Mouse (Mus musculus): ENCODE measurements at regions not wholly inside any gene's neighbourhood (a gene's known extent, or its start where the extent isn't known, plus 50 kb on each side); places are given as distances from the start of the nearest gene placed in this dataset.

DNA sequence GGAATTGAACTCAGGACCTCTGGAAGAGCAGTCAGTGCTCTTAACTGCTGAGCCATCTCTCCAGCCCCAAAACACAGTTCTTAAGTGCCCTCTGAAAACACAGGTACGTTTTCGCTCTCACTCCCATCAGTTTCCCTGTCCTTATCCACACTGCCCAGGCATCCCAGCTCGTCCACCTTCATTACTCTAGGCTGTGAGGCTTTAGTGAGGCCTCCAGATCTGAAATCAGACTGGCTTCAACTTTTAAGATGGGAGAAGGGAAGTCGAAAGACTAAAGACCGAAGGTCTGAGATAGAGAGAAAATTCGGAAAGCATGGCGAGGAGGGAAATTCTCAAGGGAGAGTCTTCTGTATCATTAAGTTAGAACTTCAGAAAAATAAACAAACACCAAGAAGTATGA, 54.8 kb upstream of the Tet2 start:
- no peak for DNase-seq

DNA sequence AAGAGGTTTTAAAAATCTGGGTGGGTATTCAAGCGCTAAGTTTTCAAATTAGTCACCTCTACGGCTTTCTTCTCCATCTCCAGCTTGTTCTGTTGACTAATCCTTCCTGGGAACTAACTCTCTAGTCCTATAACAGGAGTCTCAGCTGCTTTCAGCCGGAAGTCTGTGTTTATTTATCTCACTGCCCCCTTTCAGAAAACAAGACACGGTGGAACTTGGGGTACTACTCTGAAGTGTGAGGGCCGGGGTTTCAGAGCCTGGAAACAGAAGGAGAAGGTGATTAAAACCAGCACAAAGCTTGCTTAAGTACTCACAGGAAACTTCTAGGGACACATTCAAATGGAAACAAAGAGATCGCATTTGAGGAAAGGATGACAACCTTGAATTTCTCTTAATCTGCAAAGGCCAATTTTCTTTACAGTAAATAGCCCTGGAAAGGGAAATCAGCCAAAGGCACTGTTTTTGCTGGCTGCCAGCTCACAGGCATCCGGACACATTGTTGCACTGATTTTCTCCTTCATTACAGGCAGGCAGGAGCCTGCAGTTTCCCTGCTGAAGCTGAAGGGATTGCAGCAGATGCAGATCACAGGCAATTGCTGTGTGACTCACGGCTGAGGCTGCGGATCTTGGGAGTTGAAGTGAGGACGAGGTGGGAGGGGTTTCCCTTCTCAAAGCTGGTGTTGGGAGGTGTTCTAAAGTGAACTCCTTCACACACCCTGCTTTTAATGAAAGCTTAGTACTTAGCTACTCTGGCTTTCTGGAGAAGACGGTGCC, 55.7 kb upstream of the Tet2 start:
- DNase-seq: peak; percentile 82

DNA sequence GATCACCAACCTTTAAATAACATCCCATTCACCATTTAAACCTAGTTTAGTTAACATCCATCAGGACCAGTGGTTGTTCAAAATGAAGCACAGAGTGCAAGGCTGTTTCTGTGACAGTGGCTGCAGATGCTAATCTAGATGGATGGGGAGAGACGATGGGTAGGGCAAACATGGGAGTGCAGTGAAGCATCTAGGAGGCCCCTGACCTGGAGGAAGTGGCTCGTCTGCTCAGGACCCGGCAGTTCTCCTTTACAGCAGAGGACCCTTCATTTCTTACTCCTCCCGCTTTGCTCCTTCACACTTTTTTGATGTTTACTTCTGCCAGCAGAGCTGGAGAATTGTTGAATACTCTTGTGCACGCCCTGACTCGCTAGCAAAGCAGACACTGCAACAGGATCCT, 60.5 kb upstream of the Tet2 start:
- DNase-seq: no peak

DNA sequence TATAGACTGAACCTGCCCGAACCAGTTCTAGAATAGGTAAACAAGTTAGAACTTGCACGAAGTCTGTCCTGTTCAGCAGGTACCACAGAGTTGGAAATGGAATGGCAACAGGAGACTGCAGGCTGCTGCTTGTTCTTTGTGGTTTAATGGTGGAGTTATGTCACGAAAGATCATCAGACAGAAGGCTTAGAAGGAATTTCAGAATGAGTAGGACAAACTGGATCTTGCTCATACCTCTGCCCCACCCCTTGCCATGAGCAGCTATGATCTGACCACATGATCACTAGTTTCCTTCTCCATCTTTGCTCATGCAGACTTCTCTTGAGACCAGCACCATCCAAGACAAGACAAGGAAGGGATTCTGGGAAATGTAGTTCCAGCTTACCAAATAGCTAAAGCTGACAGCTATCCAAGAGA, 63.9 kb upstream of the Tet2 start:
- no peak for DNase-seq

DNA sequence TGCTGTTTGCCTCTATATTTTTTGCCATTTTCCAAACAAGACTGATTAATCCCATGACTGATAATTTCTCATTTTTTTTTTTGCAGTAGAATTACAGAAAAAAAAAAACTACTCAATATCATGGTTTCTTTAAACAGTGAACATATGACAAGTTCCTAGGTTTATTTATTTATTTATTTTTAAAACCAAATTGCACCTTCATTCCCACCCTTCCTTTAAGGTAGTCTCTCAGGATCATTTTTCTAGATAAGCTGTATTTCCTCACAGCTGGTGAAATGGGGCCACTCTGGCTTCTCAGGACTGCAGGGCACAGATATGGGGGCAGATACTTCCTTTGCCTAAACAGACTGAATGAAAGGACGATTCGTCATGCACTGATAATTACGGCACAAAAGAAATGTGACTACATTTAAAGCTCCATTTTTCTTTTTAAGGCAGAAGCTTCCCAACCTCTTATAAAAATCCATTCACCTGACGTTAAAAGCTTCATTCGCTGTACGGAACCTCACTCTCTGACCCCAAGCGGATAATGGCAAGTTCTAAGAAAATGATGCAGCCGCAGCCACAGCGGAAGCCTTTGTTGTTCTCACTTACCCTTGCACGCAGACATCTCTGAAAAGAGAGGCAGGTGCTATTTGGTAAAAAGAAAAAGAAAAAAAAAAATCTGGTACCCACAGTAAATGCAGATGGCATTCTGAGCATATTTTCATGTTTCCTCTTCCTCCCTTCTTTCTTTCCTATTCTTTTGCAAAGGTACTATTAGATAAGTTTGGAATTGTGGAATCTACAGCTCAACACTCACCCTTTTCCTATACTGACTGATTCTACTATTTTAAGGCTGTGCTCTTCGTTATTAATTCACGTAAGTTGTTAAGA, 69.1 kb upstream of the Tet2 start:
- DNase-seq: no peak

DNA sequence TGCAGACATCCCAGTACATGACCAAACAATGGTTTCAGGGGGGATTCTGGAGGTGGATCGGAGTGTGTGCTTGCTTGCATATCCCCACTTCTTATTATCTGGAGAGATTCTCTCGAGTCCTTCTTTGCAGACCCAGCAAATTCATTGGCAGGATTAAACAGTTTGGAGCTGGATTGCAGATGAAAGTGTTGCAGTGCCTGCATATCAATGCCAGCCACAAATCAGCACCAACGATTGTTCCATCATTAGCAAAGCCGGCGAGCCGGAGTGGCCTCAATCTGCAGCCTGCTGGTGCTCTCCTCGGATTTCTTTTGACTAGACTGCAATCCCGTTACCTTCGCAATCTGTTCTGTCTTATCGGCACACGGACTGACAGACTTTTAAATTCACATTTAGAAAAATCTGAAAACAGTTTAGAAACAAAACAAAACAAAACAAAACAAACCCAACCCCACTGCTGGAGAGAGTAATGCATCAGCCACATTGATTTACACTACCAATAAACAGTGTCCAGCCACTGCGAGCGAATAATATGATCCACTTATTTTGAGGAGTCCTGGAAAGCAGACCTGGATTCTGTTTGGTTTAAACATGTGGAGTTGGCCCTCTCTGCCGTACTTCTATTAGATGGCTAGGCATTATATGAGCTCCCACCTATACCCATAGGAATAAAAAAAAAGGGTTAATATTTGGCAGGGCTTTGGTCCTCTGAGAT, 69.9 kb upstream of the Tet2 start:
- DNase-seq: no peak

DNA sequence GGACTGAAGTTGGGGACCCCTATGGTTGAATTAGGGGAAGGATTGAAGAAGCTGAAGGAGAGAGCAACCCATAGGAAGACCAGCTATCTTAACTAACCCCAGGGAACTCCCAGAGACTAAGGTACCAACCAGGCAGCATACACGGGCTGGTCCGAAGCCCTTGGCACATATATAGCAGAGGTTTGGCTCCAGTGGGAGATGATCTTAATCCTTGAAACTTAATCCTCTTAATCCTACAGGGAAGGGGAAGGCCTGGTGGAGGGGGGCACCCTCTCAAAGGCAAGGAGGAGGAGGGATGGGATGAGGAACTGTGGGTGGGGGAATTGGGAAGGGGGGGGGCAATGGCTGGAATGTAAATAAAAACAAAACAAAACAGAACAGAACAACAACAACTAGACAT, 72.1 kb upstream of the Tet2 start:
- DNase-seq: no peak

DNA sequence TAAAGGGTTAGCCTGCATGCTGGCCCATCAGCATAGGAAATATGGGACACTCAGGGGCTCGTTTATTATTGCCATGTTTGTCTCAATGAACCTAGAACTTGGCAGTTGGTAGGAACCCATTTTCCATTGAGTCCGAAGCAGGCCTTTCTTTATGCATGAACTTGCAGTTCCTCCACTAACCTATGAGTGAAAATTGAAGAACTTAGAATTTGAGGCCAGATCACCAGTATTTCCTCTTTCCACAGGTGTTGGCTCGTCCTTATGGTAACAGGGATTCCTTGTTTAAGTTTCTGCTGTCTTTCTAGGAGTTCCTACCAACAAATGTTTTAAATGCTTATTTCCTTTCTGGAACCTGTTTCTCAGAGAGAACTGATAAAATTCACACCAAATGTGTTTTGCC, 73.6 kb upstream of the Tet2 start:
- no peak for DNase-seq

DNA sequence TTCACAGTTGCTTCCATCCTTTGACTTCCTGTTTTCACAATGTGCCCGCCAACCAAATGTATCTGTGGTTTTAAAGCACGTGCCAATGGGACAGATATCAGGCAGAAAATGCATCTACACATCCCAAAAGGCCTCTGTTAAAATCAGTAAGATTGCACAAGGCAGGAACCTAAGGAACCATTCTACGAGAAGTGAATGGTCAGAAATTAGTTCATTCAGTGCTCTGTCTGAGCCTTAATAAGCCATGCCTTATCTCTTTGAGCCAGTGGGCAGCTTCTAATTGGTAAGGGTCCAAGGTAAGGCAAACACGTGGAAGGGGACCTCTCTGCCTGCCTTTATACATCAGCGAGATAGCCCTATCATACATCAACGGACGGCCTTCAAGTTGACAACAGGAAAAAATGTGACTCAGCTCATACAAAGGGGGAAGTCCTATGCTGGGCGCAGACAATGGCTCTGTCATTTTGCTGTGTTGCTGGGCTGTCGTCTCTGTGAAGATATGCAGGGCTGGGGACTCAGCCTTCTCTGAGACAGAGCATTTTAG, 78.3 kb upstream of the Tet2 start:
- DNase-seq: no peak

DNA sequence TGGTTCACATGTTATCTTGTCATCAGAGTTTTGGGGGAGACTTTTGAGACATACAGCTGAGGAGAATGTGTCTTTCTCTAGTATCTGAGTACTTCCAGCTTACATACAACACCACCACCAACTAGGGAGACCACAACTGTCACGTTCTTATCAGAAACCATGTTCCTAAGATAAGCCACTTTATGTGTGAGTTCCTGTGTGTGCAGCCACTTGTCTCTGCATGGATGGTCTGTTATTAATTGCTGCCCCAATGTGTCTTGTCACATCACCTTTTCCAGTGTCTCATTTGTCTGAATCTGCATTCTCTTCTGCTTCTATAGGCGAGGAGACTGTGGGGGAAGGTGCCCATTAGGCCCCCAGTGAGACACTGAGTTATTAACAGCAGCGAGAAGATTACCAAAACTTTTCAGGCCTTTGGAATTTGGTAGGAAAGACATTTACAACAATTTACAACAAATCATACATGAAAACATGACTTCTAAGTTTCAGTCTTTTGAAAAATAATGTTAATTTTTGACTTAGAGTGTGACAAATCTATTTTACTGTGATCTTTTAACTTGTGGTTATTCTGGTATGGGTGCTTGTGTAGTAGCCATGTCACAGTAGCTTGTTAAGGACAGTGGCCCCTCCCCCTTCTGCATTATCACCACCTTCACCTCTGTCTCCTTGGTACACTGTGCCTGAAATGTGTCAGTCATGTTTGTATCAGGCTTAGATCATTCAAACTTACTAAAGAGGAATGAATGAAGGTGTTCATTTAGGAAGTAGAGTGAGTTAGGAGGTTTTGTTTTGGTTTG, 79.3 kb upstream of the Tet2 start:
- DNase-seq: no peak

DNA sequence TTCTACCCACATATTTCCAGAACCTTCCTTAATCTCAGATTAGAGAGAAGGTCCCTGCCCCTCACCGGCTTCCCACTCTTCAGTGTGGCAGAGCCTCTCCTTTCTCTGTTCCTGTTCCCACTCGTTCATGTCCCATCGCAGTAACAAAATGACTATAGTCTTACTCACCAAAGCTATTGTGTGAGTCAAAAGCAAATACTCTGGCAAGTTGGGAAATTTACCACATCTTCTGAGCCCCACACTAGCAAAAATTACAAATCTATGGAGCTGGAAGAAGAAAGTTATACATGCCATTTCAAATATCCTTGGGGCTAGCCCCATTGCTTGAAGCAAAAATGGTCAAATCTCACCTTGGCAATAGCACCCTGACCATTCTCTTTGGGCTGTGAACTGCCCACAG, 80.1 kb upstream of the Tet2 start:
- no peak for DNase-seq

DNA sequence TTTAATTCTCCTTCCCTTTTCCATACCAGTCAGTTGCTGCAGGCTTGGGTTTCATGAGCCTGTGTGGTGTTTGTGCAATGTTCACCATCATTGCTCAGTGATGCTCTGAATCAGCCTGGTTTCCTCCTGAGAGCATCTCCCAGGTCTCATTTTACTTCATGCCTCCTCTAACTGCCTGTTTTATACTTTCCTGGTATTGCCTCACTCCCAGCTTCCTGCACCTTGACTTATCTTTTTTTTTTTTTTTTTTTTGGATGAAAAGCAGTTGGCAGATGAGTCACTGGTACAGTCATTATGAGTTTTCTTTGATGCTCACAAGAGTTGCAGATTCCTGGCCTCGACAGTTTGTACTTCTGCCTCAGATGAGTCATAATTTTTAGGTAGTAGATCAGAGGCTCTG, 81.5 kb upstream of the Tet2 start:
- peak; percentile 32 for DNase-seq

DNA sequence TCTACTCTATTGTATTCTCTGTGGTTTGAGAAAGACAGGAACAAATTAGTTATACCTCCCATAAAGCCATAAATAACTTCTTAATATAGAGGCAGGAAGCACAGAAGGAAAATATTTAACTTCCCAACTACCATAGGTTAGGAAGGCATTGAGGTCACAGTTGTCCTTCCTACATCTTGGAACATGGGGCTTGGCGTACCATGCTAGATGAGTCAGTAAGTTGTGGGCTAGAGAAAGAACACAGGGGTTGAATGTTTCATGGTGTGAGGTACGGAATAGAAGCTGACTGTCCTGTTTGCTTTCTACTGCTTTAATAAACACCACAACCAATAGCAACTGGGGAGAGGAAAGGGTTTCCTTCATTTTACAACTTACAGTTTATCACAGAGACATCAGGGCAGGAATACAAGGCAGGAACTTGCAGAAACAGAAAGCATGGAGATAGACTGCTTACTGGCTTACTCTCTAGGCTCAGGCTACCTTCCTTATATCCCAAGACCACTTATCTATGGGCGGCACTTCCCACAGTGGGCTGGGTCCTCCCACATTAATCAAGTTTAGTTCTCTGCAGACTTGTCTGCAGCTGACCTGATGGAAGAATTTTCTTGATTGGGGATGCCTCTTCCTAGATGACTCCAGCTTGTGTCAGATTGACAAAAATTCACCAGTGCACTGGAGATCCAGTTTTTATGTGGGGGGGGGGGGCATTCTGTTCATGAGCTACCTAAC, 82.3 kb upstream of the Tet2 start:
- DNase-seq: no peak

DNA sequence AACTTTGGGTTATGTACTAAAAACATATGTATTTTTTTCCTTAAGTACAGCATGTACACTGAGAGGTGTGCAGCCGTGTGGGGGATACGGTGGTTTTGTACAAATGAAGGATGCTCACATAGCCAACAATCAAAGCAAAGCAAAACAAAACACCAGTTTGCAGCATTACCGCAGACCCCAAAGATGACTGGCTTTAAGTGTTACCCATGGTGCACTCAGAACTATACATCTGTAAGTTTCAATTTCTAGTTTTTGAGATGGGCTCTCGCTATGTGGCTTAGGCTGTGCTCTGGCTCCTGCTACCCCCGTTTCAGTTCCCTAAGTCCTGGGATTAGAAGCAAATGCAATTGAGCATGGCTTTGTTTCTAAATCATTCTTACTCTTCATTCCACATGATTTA, 89.4 kb upstream of the Tet2 start:
- DNase-seq: no peak

DNA sequence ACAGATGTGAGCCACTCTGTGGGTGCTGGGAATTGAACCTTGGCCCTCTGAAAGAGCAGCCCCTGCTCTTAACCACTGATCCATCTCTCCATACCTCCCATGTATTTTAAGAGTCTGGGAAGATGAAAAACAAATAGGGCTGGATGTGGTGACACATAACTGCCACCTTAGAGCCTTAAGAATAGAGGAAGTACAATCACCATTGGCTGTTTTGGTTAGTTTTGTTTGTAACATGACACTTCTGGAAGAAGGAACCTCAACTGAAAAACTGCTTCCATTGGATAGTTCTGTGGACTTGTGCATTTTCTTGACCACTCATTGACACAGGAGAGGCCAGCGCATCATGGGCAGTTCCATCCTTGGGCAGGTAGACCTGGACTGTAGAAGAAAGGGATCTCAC, 100.7 kb upstream of the Tet2 start:
- DNase-seq: no peak

DNA sequence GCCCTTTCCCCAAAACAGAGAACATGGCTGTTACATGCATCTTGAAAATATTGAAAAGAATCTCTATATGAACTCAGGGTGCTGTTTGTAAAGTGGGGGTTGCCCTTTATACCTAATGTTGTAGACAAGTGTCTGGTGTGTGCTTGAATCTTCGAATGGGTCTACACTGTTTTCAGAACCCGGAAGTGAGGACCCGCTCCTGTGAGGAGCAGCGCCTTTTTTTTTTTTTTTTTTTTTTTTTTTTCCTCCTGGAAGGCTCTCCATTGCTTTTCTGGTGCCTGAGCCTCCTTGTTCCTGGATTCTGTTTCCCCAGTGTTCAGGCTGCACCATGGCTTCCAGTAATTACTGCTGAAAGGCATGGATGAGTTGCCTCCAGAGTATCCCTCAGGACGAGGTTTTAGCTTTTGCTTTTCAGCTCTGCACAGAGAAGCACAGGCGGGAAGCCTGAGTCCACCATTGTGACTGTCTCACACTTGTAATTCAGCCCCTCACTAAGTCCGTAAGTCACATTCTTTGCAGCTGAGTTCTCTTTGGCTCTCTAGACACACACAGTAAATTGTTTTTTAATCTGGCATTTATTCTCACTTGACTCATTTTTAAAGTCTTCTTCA, 101.6 kb upstream of the Tet2 start:
- DNase-seq: no peak

DNA sequence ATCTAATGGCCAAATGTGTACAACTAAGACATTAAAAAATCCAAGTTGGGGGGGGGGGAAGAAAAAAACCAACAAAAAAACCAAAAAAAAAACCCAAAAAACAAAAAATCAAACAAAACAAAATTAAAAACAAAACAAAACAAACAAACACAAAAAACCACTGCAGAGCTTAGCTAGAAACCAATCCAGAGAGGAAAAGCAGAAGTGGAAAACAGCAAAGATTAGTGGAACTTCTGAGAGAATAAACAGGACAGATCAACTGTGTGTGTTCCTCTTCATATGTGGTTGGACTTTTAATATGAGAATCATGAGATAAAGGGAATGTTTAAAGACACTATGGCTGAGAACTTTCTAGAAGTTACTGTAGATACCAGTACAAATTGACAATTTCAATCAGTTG, 105.1 kb upstream of the Tet2 start:
- DNase-seq: no peak

DNA sequence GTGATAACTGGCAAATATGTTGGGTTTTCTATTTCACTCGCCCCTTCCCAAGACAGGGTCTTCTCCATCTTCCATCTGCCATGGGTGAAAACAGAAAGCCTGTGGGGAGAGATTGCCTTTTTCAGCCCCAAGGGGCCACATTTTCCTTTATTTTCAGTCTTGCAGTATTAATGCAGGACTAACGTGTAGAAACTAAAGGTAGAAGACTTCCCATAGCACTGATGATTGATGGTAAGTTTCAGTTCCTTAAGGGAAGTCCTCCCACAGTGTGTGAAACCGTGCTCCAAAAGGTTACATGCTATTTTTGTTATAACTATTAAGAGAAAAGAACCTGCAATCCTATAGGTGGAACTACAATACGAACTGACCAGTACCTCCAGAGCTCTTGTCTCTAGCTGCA, 107.1 kb upstream of the Tet2 start:
- no peak for DNase-seq

DNA sequence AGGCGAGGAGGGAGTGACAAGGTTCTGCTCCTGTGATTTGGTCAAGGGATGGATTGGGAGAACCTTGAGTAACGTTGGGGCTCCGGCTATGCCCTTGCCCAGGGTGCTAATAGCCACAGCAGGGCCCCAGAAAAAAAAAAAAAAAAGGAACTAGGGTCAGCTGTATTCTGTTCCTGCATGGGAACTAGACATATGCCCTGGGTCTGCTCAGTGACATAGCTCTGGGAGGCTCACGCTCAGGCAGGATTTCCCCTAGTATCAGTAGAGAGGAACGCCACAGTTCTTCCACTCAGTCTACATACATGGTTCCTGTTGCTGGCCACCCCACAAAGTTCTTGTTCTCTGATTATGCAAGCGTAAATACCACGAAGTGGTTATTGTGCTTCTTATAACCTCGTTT, 114.8 kb upstream of the Tet2 start:
- DNase-seq: no peak

DNA sequence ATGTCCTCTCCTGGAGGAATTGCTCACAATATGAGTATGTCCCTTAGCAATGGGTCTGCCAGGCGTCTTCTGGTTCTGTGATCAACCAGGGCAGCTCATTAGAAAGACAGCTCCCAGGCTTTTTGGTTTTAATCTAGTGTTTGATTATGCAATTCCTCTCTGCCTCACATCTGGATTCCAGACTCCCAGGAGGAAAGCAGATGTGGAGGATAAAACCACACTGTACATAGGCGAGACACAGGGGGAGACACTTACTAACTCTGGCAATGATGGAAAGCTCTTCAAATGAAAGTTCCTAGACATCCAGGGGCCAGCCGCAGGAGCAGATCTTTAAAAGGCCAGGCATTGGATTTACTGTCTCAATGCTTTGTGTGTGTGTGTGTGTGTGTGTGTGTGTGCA, 116.4 kb upstream of the Tet2 start:
- no peak for DNase-seq

DNA sequence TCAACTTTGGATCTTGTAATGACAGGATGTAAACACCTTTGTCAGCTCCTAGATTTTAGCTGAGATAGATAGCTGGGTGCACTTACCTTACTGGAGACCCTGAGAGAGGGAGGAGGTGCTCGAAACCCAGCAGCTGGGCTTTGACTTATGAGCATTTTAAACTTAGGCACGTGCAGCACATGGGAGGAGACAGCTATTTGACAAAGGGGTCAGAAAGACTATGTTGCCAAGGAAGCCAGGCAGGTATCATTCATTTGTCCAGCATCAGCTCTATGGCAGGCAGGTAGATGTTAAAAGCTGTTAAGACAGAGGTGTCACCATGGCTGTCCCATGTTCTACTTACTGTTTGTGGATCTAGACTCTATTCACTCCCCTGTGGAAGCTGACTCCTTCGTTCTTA, 120.0 kb upstream of the Tet2 start:
- no peak for DNase-seq

All from right cerebral cortex, adult 18-20 months (tissue).